Mouse (Mus musculus) embryonic facial prominence, embryonic 11.5 days (tissue): ENCODE results near the gene Cd83. TPM values are rescaled to one million over a fixed set of nuclear protein-coding genes. Genes with fewer than 3 reads are reported as not detected.

Source experiments
- ATAC-seq: fragments of 200-750 bp; cut with Nextera tagmentation; replicated peaks from 2 replicates; pipeline ENCODE4 v1.8.0; 2017; ENCODE audit warnings: low read depth; ENCODE audit not compliant: insufficient number of reproducible peaks, low FRiP score, low TSS enrichment
- DNase-seq: peaks from one replicate; pipeline ENCODE4 v3.0.0-alpha.2; 2015; ENCODE audit warnings: low spot score
- H3K27ac ChIP-seq: fragments of 300-500 bp; sonication (generic); replicated peaks from 2 replicates; pipeline ENCODE4 v1.5.1; 2014; ENCODE audit warnings: mild to moderate bottlenecking, low read depth, low read length, control low read depth
- H3K27me3 ChIP-seq: fragments of 300-500 bp; sonication (generic); 2 replicates; pipeline ENCODE4 v1.6.1; 2014; ENCODE audit warnings: mild to moderate bottlenecking, low read length, moderate library complexity, mixed read lengths; ENCODE audit not compliant: control insufficient read depth, insufficient read depth
- H3K36me3 ChIP-seq: fragments of 300-500 bp; sonication (generic); replicated peaks from 2 replicates; pipeline ENCODE4 v1.6.1; 2014; ENCODE audit warnings: low read depth, mild to moderate bottlenecking, low read length, moderate library complexity, mixed read lengths; ENCODE audit not compliant: control insufficient read depth, insufficient read depth
- H3K4me1 ChIP-seq: fragments of 300-500 bp; sonication (generic); 2 replicates; pipeline ENCODE4 v1.6.1; 2014; ENCODE audit warnings: low read length, mixed read lengths; ENCODE audit not compliant: control insufficient read depth, insufficient read depth
- H3K4me2 ChIP-seq: fragments of 300-500 bp; sonication (generic); 2 replicates; pipeline ENCODE4 v1.6.1; 2014; ENCODE audit warnings: low read depth, mild to moderate bottlenecking, control low read depth, low read length, moderate library complexity
- H3K4me3 ChIP-seq: fragments of 300-500 bp; sonication (generic); 2 replicates; pipeline ENCODE4 v1.5.1; 2014; ENCODE audit warnings: low read depth, low read length, control low read depth
- H3K9ac ChIP-seq: fragments of 300-500 bp; sonication (generic); replicated peaks from 2 replicates; pipeline ENCODE4 v1.6.1; 2014; ENCODE audit warnings: mild to moderate bottlenecking, control low read depth, low read length
- H3K9me3 ChIP-seq: fragments of 300-500 bp; sonication (generic); replicated peaks from 2 replicates; pipeline ENCODE4 v1.6.1; 2016; ENCODE audit warnings: mild to moderate bottlenecking, low read length, inconsistent platforms, mixed read lengths; ENCODE audit not compliant: control insufficient read depth
- WGBS: fragments of 180-500 bp; shearing (Covaris S2); extraction: QIAGEN DNeasy Blood & Tissue Kit; methylation state at CpG from one replicate; pipeline ENCODE4 v1.1.7; 2014; 5-methylcytosine and 5-hydroxymethylcytosine counted together
- polyA plus RNA-seq: library from polyadenylated mRNA; unstranded; fragments of >200 nt; fragmentation: Nextera tagmentation; extraction: Ambion mirVana; gene quantifications from 2 replicates; pipeline ENCODE4 v1.2.1, GENCODE M21; 2014

Cd83 gene
- polyA plus RNA-seq, 1 experiment from 2014 or later = 8.0 TPM

- Histone ChIP-seq H3K4me2 (no peak overlapping the region), H3K4me3 (no peak overlapping the region), H3K9ac (no peak overlapping the region), H3K27me3 (no peaks in the 10 kb centered on the region), H3K36me3 (no peaks in the 10 kb centered on the region), H3K4me1 (no peaks in the 10 kb centered on the region), H3K9me3 (no peaks in the 10 kb centered on the region), H3K27ac (no peak overlapping the region)
- WGBS = 60% methylated on average over 9 of the region's 9 CpGs
- no peak for ATAC-seq
- no peak for DNase-seq
Observed at GRCm38 (mm10) chr13:43753652-43754051, 30.9 kb upstream of the Cd83 start.

GRCm38 (mm10) chr13:43754455-43755128 is 30.0 kb upstream of the Cd83 start:
- 77% methylated on average over 3 of the region's 3 CpGs for WGBS
- Histone ChIP-seq H3K4me3 (no peak overlapping the region), H3K4me1 (no peaks in the 10 kb centered on the region), H3K36me3 (no peaks in the 10 kb centered on the region), H3K27ac (no peak overlapping the region), H3K4me2 (no peak overlapping the region), H3K27me3 (no peaks in the 10 kb centered on the region), H3K9me3 (no peaks in the 10 kb centered on the region), H3K9ac (no peak overlapping the region)
- ATAC-seq = no peak
- DNase-seq = no peak

GRCm38 (mm10) chr13:43755573-43755972 is 29.0 kb upstream of the Cd83 start:
- H3K27ac ChIP-seq = no peak overlapping the region
- no peak overlapping the region for H3K4me2 ChIP-seq
- no peak overlapping the region for H3K4me3 ChIP-seq
- H3K9ac ChIP-seq = no peak overlapping the region
- H3K9me3 ChIP-seq = no peaks in the 10 kb centered on the region
- no peaks in the 10 kb centered on the region for H3K27me3 ChIP-seq
- H3K36me3 ChIP-seq = no peaks in the 10 kb centered on the region
- WGBS = 75% methylated on average over 7 of the region's 7 CpGs
- no peak for DNase-seq
- ATAC-seq = no peak
- no peaks in the 10 kb centered on the region for H3K4me1 ChIP-seq

GRCm38 (mm10) chr13:43761156-43761855 is 23.3 kb upstream of the Cd83 start:
- no peak overlapping the region for H3K27ac ChIP-seq
- WGBS = 86% methylated on average over 12 of the region's 12 CpGs
- ATAC-seq = no peak

GRCm38 (mm10) chr13:43762901-43763300 is 21.7 kb upstream of the Cd83 start:
- 90% methylated on average over 9 of the region's 9 CpGs for WGBS
- H3K9ac ChIP-seq = no peak overlapping the region

More at GRCm38 (mm10) chr13:43761156-43761855, 23.3 kb upstream of the Cd83 start:
- H3K4me3 ChIP-seq = no peak overlapping the region
- no peak for DNase-seq
- no peaks in the 10 kb centered on the region for H3K27me3 ChIP-seq
- no peak overlapping the region for H3K4me2 ChIP-seq
- H3K9ac ChIP-seq = no peak overlapping the region
- H3K4me1 ChIP-seq = no peaks in the 10 kb centered on the region
- H3K9me3 ChIP-seq = no peaks in the 10 kb centered on the region
- H3K36me3 ChIP-seq = no peaks in the 10 kb centered on the region

GRCm38 (mm10) chr13:43763301-43763994 is 21.1 kb upstream of the Cd83 start:
- no peak overlapping the region for H3K9ac ChIP-seq
- DNase-seq = no peak
- no peaks in the 10 kb centered on the region for H3K9me3 ChIP-seq
- 91% methylated on average over 12 of the region's 12 CpGs for WGBS
- H3K27ac ChIP-seq = no peak overlapping the region
- no peak for ATAC-seq
- no peak overlapping the region for H3K4me3 ChIP-seq
- no peak overlapping the region for H3K4me2 ChIP-seq
- no peaks in the 10 kb centered on the region for H3K36me3 ChIP-seq
- no peaks in the 10 kb centered on the region for H3K27me3 ChIP-seq
- H3K4me1 ChIP-seq = no peaks in the 10 kb centered on the region; the same call in 1 of the 2 replicates

More at GRCm38 (mm10) chr13:43762901-43763300, 21.7 kb upstream of the Cd83 start:
- Histone ChIP-seq H3K36me3 (no peaks in the 10 kb centered on the region), H3K4me1 (no peaks in the 10 kb centered on the region), H3K27ac (no peak overlapping the region), H3K4me2 (no peak overlapping the region), H3K27me3 (no peaks in the 10 kb centered on the region), H3K9me3 (no peaks in the 10 kb centered on the region), H3K4me3 (no peak overlapping the region)
- no peak for ATAC-seq
- DNase-seq = no peak

GRCm38 (mm10) chr13:43763995-43764579 is 20.5 kb upstream of the Cd83 start:
- Histone ChIP-seq H3K4me1 (no peaks in the 10 kb centered on the region; the same call in 1 of the 2 replicates), H3K9me3 (no peaks in the 10 kb centered on the region), H3K4me3 (no peak overlapping the region), H3K9ac (no peak overlapping the region), H3K36me3 (no peaks in the 10 kb centered on the region), H3K27ac (no peak overlapping the region), H3K4me2 (no peak overlapping the region), H3K27me3 (no peaks in the 10 kb centered on the region)
- 83% methylated on average over 8 of the region's 8 CpGs for WGBS
- no peak for ATAC-seq
- no peak for DNase-seq
